Mouse (Mus musculus): ENCODE results near the gene Cdkn1b.

DNA sequence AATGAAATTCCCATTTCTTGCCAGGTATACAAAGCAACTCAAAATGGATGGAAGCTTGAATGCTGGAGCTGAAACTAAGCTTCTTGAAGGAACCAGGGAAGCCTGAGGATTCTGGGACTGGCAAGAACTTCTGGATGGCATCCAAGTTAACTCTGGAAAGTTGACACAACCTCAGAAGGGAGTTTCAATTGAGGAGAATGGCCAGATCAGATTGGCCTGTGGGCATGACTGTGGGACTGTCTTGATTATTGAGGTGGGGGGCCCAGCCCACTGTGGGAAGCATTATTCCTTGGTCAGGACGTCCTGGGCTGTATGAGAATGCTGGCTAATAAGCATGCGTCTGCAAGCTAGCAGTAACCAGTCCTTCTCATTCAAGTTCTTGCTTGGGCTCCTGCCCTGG, 40.2 kb upstream of the Cdkn1b start:
- no peak for TF ChIP-seq CTCF (IDR thresholded peaks at IDR 0.05; ENCODE audit: borderline replicate concordance, insufficient read depth, low read depth, low read length)
- TF ChIP-seq POLR2A (IDR thresholded peaks at IDR 0.05; ENCODE audit: borderline replicate concordance, insufficient read depth, low read length): no peak
